In the genomic region with DNA sequence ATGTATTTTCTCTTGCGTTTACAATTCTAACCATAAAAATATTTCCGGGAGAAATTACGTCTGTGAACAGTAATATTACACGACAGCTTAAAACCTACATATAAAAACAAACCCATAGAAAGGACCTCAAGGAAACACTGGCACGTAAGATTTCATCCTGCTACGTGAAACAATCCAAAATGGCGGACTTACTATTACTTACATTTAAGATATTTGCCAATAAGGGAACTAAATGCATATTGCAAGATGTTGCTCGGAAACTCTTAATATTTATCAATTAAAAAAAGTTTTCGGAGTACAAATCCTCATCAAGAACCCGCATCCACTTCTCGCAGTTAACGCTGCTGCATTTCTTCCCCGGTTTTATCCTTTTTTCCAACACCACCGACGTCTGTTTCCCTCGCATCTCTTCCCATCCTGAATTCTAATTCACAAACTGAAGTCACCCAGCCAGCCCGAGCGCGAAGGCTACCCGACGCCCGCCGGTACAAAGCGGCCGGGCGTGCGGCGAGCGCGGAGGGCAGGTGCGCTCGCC, we compare ENCODE assay signal across 8 mouse cellular contexts. TPM values are rescaled to one million over a fixed set of nuclear protein-coding genes. Genes with fewer than 3 reads are reported as not detected.
A peak's percentile ranks its signal among the peaks of the same experiment; 100 is the strongest.
DNase-seq lines count a peak whose midpoint lies in the region; ATAC-seq and TF ChIP-seq lines count a peak whose summit lies in the region.

No protein-coding gene starts in this region.

- no peaks in the 10 kb centered on the region for H3K9me3 ChIP-seq in kidney, embryonic 16.5 days (ENCODE audit: low read length)
- no peaks in the 10 kb centered on the region for H3K9me3 ChIP-seq in hindbrain, postnatal 0 days (ENCODE audit: low read length)
- H3K9me3 ChIP-seq in midbrain, postnatal 0 days (ENCODE audit: low read length), result no peaks in the 10 kb centered on the region

- peak overlapping the region; percentile 67 for H3K4me3 ChIP-seq in kidney, embryonic 16.5 days (ENCODE audit: low read length)
- peak overlapping the region; percentile 73 for H3K4me3 ChIP-seq in cortical plate, adult 2 months (ENCODE audit: insufficient read depth, low read length)
- peak overlapping the region; percentile 70 for H3K4me3 ChIP-seq in hindbrain, postnatal 0 days (ENCODE audit: low read length)
- peak overlapping the region; percentile 72 for H3K4me3 ChIP-seq in midbrain, postnatal 0 days (ENCODE audit: low read depth, low read length)

- WGBS in kidney, embryonic 16.5 days, result under 1% methylated on average over 32 of the region's 32 CpGs
- WGBS in hindbrain, postnatal 0 days, result under 1% methylated on average over 32 of the region's 32 CpGs
- under 1% methylated on average over 32 of the region's 32 CpGs for WGBS in midbrain, postnatal 0 days

- no peak for DNase-seq in kidney, postnatal 14 days
- DNase-seq in hindbrain, postnatal 0 days (ENCODE audit: low spot score), result peak; percentile 56
- DNase-seq in midbrain, postnatal 0 days (ENCODE audit: low spot score), result peak; percentile 49
- DNase-seq in adrenal gland, adult (ENCODE audit: inconsistent age in 2 of 2, low spot score in 1 of 2), result no peak
- no peak for DNase-seq in thymus, postnatal 14 days
- DNase-seq in spleen, postnatal 10 days (ENCODE audit: low spot score in 2 of 2), result no peak

- no peaks in the 10 kb centered on the region for H3K36me3 ChIP-seq in kidney, embryonic 16.5 days (ENCODE audit: insufficient read depth, low read length)
- no peaks in the 10 kb centered on the region for H3K36me3 ChIP-seq in hindbrain, postnatal 0 days (ENCODE audit: insufficient read depth, low read length)
- no peaks in the 10 kb centered on the region for H3K36me3 ChIP-seq in midbrain, postnatal 0 days (ENCODE audit: insufficient read depth, low read length)

- peak overlapping the region; percentile 66; the same call in 1 of the 2 replicates for H3K9ac ChIP-seq in kidney, embryonic 16.5 days (replicated peaks; ENCODE audit: low read length)
- H3K9ac ChIP-seq in hindbrain, postnatal 0 days (replicated peaks; ENCODE audit: low read length), result peak overlapping the region; percentile 74
- peak overlapping the region; percentile 74 for H3K9ac ChIP-seq in midbrain, postnatal 0 days (replicated peaks; ENCODE audit: low read length, poor library complexity, severe bottlenecking)

- TF ChIP-seq POLR2A in cortical plate, adult 2 months (IDR thresholded peaks at IDR 0.05; ENCODE audit: extremely low read depth, insufficient read depth, low read length), result no peak

- H3K27me3 ChIP-seq in kidney, embryonic 16.5 days (ENCODE audit: insufficient read depth, low read length), result peaks cover 37% of the 10 kb centered on the region
- H3K27me3 ChIP-seq in hindbrain, postnatal 0 days (ENCODE audit: insufficient read depth, low read length), result 0 out of 2 replicates have a peak, but pooled peaks cover 6% of the 10 kb centered on the region
- H3K27me3 ChIP-seq in midbrain, postnatal 0 days (ENCODE audit: insufficient read depth, low read length), result no peaks in the 10 kb centered on the region

- no peak for ATAC-seq in kidney, embryonic 16.5 days (ENCODE audit: low FRiP score, low TSS enrichment)
- ATAC-seq in hindbrain, postnatal 0 days, result no peak
- no peak for ATAC-seq in midbrain, postnatal 0 days (ENCODE audit: low FRiP score)

- H3K27ac ChIP-seq in kidney, embryonic 16.5 days (ENCODE audit: low read length), result no peak overlapping the region
- H3K27ac ChIP-seq in cortical plate, adult 2 months (ENCODE audit: insufficient read depth, low read length), result no peak overlapping the region
- H3K27ac ChIP-seq in hindbrain, postnatal 0 days, result peak overlapping the region; percentile 95
- H3K27ac ChIP-seq in midbrain, postnatal 0 days (ENCODE audit: low read depth, low read length), result peak overlapping the region; percentile 85

- no peak for TF ChIP-seq CTCF in cortical plate, adult 2 months (IDR thresholded peaks at IDR 0.05; ENCODE audit: extremely low read depth, insufficient read depth, low read length)
- TF ChIP-seq CTCF in hindbrain, postnatal 0 days (IDR thresholded peaks at IDR 0.05; ENCODE audit: low read depth), result no peak
- peak; percentile 43 for TF ChIP-seq CTCF in midbrain, postnatal 0 days (IDR thresholded peaks at IDR 0.05)

- H3K4me1 ChIP-seq in kidney, embryonic 16.5 days (ENCODE audit: insufficient read depth, low read length), result peaks cover 4% of the 10 kb centered on the region; the same call in 1 of the 2 replicates
- no peaks in the 10 kb centered on the region for H3K4me1 ChIP-seq in cortical plate, adult 2 months (ENCODE audit: control insufficient read depth, insufficient read depth, low read length)
- no peaks in the 10 kb centered on the region for H3K4me1 ChIP-seq in hindbrain, postnatal 0 days (ENCODE audit: insufficient read depth, low read length)
- H3K4me1 ChIP-seq in midbrain, postnatal 0 days (ENCODE audit: insufficient read depth, low read length), result no peaks in the 10 kb centered on the region

- peak overlapping the region; percentile 100 for H3K4me2 ChIP-seq in kidney, embryonic 16.5 days (replicated peaks; ENCODE audit: low read depth, low read length)
- peak overlapping the region; percentile 79 for H3K4me2 ChIP-seq in hindbrain, postnatal 0 days (ENCODE audit: low read depth, low read length)
- peak overlapping the region; percentile 70 for H3K4me2 ChIP-seq in midbrain, postnatal 0 days (ENCODE audit: low read depth, low read length, poor library complexity, severe bottlenecking)

RNA-seq across cellular contexts. Expression of a gene that starts 0.9 kb away (rescaled TPM):
- polyA plus RNA-seq in kidney, embryonic 16.5 days (2015; fragmentation: Nextera tagmentation; extraction: Ambion mirVana), result 0.75 and 1.3 TPM in 2 replicates
- 2.6 and 3.6 TPM in 2 replicates for polyA plus RNA-seq in cortical plate, adult 2 months (2012; rRNA removed)
- 6.7 and 8.0 TPM in 2 replicates for total RNA-seq in hindbrain, postnatal 0 days (2014; rRNA removed)
- polyA plus RNA-seq in hindbrain, postnatal 0 days (2015; fragmentation: Nextera tagmentation; extraction: Ambion mirVana), result 3.6 and 4.5 TPM in 2 replicates
- 9.0 and 14.6 TPM in 2 replicates for total RNA-seq in midbrain, postnatal 0 days (2014; rRNA removed)
- polyA plus RNA-seq in midbrain, postnatal 0 days (2015; fragmentation: Nextera tagmentation; extraction: Ambion mirVana), result 3.7 and 4.4 TPM in 2 replicates

Comparison
In these comparisons a context has a peak if more than half of its experiments do, and no peak if none do; other contexts are left out.
1. H3K27ac ChIP-seq: peak in hindbrain, postnatal 0 days (single experiment) and midbrain, postnatal 0 days (single experiment); none in kidney, embryonic 16.5 days (single experiment) and cortical plate, adult 2 months (single experiment).
2. DNase-seq: peak in hindbrain, postnatal 0 days (single experiment) and midbrain, postnatal 0 days (single experiment); none in kidney, postnatal 14 days (single experiment), adrenal gland, adult (0 of 2), thymus, postnatal 14 days (single experiment) and spleen, postnatal 10 days (0 of 2).
3. Peak in every context shown above with its lines, with median percentiles within 50 percentile points of each other: H3K4me2 ChIP-seq, H3K4me3 ChIP-seq and H3K9ac ChIP-seq.